Mouse (Mus musculus): ENCODE measurements at regions not wholly inside any gene's neighbourhood (a gene's known extent, or its start where the extent isn't known, plus 50 kb on each side); places are given as distances from the start of the nearest gene placed in this dataset.

DNA sequence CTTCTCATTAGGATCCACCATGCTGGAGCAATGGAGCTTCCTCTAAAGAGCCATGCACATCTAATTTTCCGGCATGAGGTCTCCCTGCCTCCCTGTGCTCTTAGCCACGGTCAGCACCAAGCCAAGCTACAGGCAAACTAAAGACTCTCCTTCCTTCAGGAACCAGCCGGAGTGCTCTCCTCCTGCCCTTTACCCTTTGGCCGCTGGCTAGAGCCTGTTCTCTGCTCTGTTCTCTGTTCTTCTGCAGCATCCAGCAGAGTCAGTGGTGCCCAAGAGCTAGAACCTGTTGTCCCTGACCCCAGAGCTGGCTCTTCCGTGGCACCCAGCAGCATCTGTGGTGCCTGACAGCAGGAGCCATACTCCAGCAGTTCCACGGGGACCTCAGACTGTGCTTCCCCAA, 145.6 kb upstream of the Zfp706 start:
- TF ChIP-seq JUND (conservative IDR thresholded peaks at IDR 0.05; ENCODE audit: low read depth, low read length) (no peak), ZNF384 (IDR thresholded peaks at IDR 0.05; ENCODE audit: low read depth, low read length) (no peak), IRF4 (IDR thresholded peaks at IDR 0.05; ENCODE audit: low read depth, low read length) (no peak), ETS1 (conservative IDR thresholded peaks at IDR 0.05; ENCODE audit: low read depth, low read length) (no peak), CHD1 (IDR thresholded peaks at IDR 0.05; ENCODE audit: low read depth, low read length) (no peak), ZMIZ1 (IDR thresholded peaks at IDR 0.05; ENCODE audit: low read depth, low read length) (no peak), HCFC1 (IDR thresholded peaks at IDR 0.05; ENCODE audit: low read depth, low read length) (no peak), ZKSCAN1 (IDR thresholded peaks at IDR 0.05; ENCODE audit: borderline replicate concordance, low read depth, low read length) (no peak), TBP (conservative IDR thresholded peaks at IDR 0.05; ENCODE audit: low read depth, low read length) (no peak), BHLHE40 (IDR thresholded peaks at IDR 0.05; ENCODE audit: low read depth, low read length) (no peak), PAX5 (IDR thresholded peaks at IDR 0.05; ENCODE audit: low read length) (no peak), RAD21 (IDR thresholded peaks at IDR 0.05; ENCODE audit: low read depth, low read length) (no peak), NELFE (IDR thresholded peaks at IDR 0.05; ENCODE audit: low read depth, low read length) (no peak), RCOR1 (conservative IDR thresholded peaks at IDR 0.05; ENCODE audit: low read depth, low read length) (no peak), SIN3A (IDR thresholded peaks at IDR 0.05; ENCODE audit: low read length) (no peak), ELF1 (IDR thresholded peaks at IDR 0.05; ENCODE audit: low read depth, low read length) (no peak), CHD2 (IDR thresholded peaks at IDR 0.05; ENCODE audit: low read length) (no peak), GABPA (IDR thresholded peaks at IDR 0.05; ENCODE audit: insufficient replicate concordance, low read depth, low read length) (no peak), EP300 (IDR thresholded peaks at IDR 0.05; ENCODE audit: low read length) (no peak)
- Histone ChIP-seq H3K4me1 (ENCODE audit: control insufficient read depth in 1 of 2, insufficient read depth in 2 of 2) (peaks cover 0 to 7% of the 10 kb centered on the region in 2 experiments; a peak in 2 of 4 replicates), H3K27me3 (replicated peaks) (no peaks in the 10 kb centered on the region), H3K9ac (ENCODE audit: insufficient read depth, low read depth) (no peak overlapping the region), H3K27ac (ENCODE audit: insufficient read depth, low read depth) (no peak overlapping the region), H3K36me3 (replicated peaks in 1 of 2; ENCODE audit: control insufficient read depth in 1 of 2, insufficient read depth in 1 of 2, low read length in 1 of 2) (no peaks in the 10 kb centered on the region), H3K4me2 (ENCODE audit: insufficient read depth, low read depth, poor library complexity, severe bottlenecking) (no peak overlapping the region), H3K79me2 (replicated peaks; ENCODE audit: control insufficient read depth, extremely low read depth, insufficient read depth, poor library complexity, severe bottlenecking) (no peaks in the 10 kb centered on the region), H3K9me3 (replicated peaks; ENCODE audit: low read length) (no peaks in the 10 kb centered on the region), H3K4me3 (replicated peaks in 1 of 3; ENCODE audit: low read depth in 2 of 3, low read length in 2 of 3, poor library complexity in 1 of 3) (no peak overlapping the region)
- dilution Hi-C loops (cut with MboI; ENCODE audit: extremely low pct_ligation_motif_present, extremely low pct_unique_long_range_greater_than_20kb, low sequenced_read_pairs) (no loop called here), in situ Hi-C loops (cut with MboI; ENCODE audit: low pct_ligation_motif_present, low pct_unique_long_range_greater_than_20kb, low sequenced_read_pairs) (no loop called here)
- DNase-seq (ENCODE audit: extremely low read depth) = no peak

DNA sequence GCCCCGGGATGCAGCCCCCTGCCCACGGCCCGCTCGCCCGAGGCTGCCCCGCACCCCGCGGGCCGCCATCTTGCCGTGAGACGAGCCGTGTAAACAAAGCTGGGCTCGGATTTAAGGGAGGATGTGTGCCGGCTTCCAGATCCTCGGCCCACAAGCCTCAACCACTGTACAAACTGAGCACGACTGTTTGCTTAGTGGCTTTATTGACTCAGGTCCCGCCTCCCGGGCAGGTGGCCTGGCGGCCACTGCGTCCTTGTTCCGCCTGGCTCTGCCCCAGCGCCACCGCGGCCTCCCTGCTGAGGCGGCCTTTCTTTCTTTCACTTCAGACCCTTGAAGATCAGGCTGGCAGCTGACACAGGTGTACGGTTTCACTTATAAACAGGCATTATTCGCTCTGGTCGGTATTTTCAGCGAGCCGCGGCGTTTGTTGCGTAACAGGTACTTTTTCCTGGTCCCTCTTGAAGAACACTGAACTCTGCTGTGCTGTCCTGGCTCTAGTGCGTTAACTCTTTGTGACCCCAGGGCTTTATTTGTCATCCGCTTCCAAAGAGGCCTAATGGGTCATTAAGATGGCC, 128.1 kb upstream of the Zfp706 start:
- Histone ChIP-seq H3K4me1 (ENCODE audit: control insufficient read depth in 1 of 2, insufficient read depth in 2 of 2) (no peaks in the 10 kb centered on the region), H3K4me3 (replicated peaks in 1 of 3; ENCODE audit: low read depth in 2 of 3, low read length in 2 of 3, poor library complexity in 1 of 3) (no peak overlapping the region), H3K9ac (ENCODE audit: insufficient read depth, low read depth) (no peak overlapping the region), H3K36me3 (replicated peaks in 1 of 2; ENCODE audit: control insufficient read depth in 1 of 2, insufficient read depth in 1 of 2, low read length in 1 of 2) (no peaks in the 10 kb centered on the region), H3K27ac (ENCODE audit: insufficient read depth, low read depth) (no peak overlapping the region), H3K4me2 (ENCODE audit: insufficient read depth, low read depth, poor library complexity, severe bottlenecking) (no peak overlapping the region), H3K9me3 (replicated peaks; ENCODE audit: low read length) (no peaks in the 10 kb centered on the region), H3K27me3 (replicated peaks) (no peaks in the 10 kb centered on the region), H3K79me2 (replicated peaks; ENCODE audit: control insufficient read depth, extremely low read depth, insufficient read depth, poor library complexity, severe bottlenecking) (no peaks in the 10 kb centered on the region)
- dilution Hi-C loops (cut with MboI; ENCODE audit: extremely low pct_ligation_motif_present, extremely low pct_unique_long_range_greater_than_20kb, low sequenced_read_pairs) (no loop called here), in situ Hi-C loops (cut with MboI; ENCODE audit: low pct_ligation_motif_present, low pct_unique_long_range_greater_than_20kb, low sequenced_read_pairs) (no loop called here)
- TF ChIP-seq MYC (IDR thresholded peaks at IDR 0.05; ENCODE audit: low read depth, low read length) (no peak), PAX5 (IDR thresholded peaks at IDR 0.05; ENCODE audit: low read length) (no peak), NELFE (IDR thresholded peaks at IDR 0.05; ENCODE audit: low read depth, low read length) (no peak), JUND (conservative IDR thresholded peaks at IDR 0.05; ENCODE audit: low read depth, low read length) (no peak), CHD1 (IDR thresholded peaks at IDR 0.05; ENCODE audit: low read depth, low read length) (no peak)
- no peak for DNase-seq (ENCODE audit: extremely low read depth)
